Mouse (Mus musculus) adrenal gland, postnatal 10 days (tissue): Measurements from ENCODE around the gene Sp6. TPM values are rescaled to one million over a fixed set of nuclear protein-coding genes. Genes with fewer than 3 reads are reported as not detected.

Experiments used
- DNase-seq: peaks from one replicate; pipeline ENCODE4 v3.0.0; 2021; ENCODE audit warnings: mixed read lengths
- total RNA-seq, 2 experiments: library from RNA; stranded (reverse); gene quantifications; 2 replicates each; pipeline ENCODE4 v1.2.3; 2021

Sp6 gene
- total RNA-seq, 2 experiments from 2014 or later, result 0.18 to 0.30 TPM

GRCm38 (mm10) chr11:96982355-96982754, 30.8 kb upstream of the Sp6 start:
- DNase-seq, result peak; percentile 87

GRCm38 (mm10) chr11:96982859-96983258, 30.3 kb upstream of the Sp6 start, which contains the start of gene Sp2:
Gene Sp2, minus strand, starts transcription at chr11:96982959.
- no peak for DNase-seq

GRCm38 (mm10) chr11:96984903-96985302, 28.3 kb upstream of the Sp6 start:
- no peak for DNase-seq

- no peak for DNase-seq
These were observed 26.7 kb upstream of the Sp6 start for GRCm38 (mm10) chr11:96986463-96986862.

- no peak for DNase-seq
These were observed 25.1 kb upstream of the Sp6 start for GRCm38 (mm10) chr11:96987873-96988655.

GRCm38 (mm10) chr11:96991501-96991900, 21.7 kb upstream of the Sp6 start:
- no peak for DNase-seq

GRCm38 (mm10) chr11:96992722-96993311, 20.4 kb upstream of the Sp6 start:
- DNase-seq, result no peak

- DNase-seq, result no peak
These were observed 18.2 kb upstream of the Sp6 start for GRCm38 (mm10) chr11:96995031-96995430.

- no peak for DNase-seq
These were observed 17.1 kb upstream of the Sp6 start for GRCm38 (mm10) chr11:96995836-96996772.

GRCm38 (mm10) chr11:96996773-96997379, 16.3 kb upstream of the Sp6 start:
- DNase-seq, result no peak

GRCm38 (mm10) chr11:96997380-96997956, 15.7 kb upstream of the Sp6 start:
- peak; percentile 69 for DNase-seq

GRCm38 (mm10) chr11:97003170-97003569, 10.0 kb upstream of the Sp6 start:
- DNase-seq, result no peak

GRCm38 (mm10) chr11:97007093-97007794, 6.0 kb upstream of the Sp6 start:
- no peak for DNase-seq

- no peak for DNase-seq
These were observed 3.9 kb upstream of the Sp6 start for GRCm38 (mm10) chr11:97009198-97009790.

- DNase-seq, result peak; percentile 15
These were observed 4.7 kb downstream of the Sp6 start for GRCm38 (mm10) chr11:97017696-97018582.

GRCm38 (mm10) chr11:97018583-97019344, 5.6 kb downstream of the Sp6 start:
- peak; percentile 34 for DNase-seq

- no peak for DNase-seq
These were observed 6.1 kb downstream of the Sp6 start for GRCm38 (mm10) chr11:97019345-97019708.

GRCm38 (mm10) chr11:97021121-97021765, 8.0 kb downstream of the Sp6 start:
- DNase-seq, result peak; percentile 12
